Mouse (Mus musculus) ES-Bruce4 (cell line): ENCODE measurements around the gene Cntn5.

Experiments
- CTCF ChIP-seq: IDR thresholded peaks from one replicate; pipeline ENCODE4 v1.8.1; 2011; ENCODE audit warnings: low read depth, low read length
- POLR2A ChIP-seq: IDR thresholded peaks from one replicate; pipeline ENCODE4 v1.8.1; 2011; ENCODE audit warnings: low read length; ENCODE audit not compliant: insufficient read depth

DNA sequence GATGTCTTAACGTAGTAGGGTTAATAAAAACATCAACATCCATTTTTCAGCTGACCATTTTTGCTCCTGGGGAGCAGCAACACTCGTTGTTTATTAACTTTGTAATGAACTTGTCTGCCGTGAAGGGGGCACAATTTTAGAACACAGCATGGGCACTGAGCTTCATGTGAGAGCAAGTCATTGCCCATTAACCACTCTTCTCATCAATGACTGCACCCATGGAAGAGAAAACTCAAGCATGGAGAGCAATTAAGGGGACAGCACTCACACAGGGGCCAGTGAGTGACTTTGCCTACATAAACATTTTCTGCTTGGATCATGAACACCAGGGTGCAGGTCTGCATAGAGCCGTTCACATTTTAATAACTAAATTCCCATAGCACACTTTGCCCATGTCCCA is 831.2 kb downstream of the Cntn5 start:
- TF ChIP-seq CTCF: no peak
- no peak for TF ChIP-seq POLR2A
